Mouse (Mus musculus) left cerebral cortex, postnatal 10 days (tissue): Measurements from ENCODE around the gene Olfr1094. TPM values are rescaled to one million over a fixed set of nuclear protein-coding genes. Genes with fewer than 3 reads are reported as not detected.

ENCODE experiments used
- DNase-seq, 2 experiments: peaks; one replicate each; pipeline ENCODE4 v3.0.0; 2021 to 2022; ENCODE audit warnings: low spot score in 2 of 2, mixed read lengths in 1 of 2; ENCODE audit errors: extremely low spot score in 1 of 2
- intact Hi-C: fragments of 180-260 bp; cut with DNase I; formaldehyde crosslinking; loops from one replicate; pipeline ENCODE4 v1.15.1; 2025
- total RNA-seq, 2 experiments: library from RNA; stranded (reverse); gene quantifications; 2 replicates each; pipeline ENCODE4 v1.2.3; 2021

Gene Olfr1094
- not detected for total RNA-seq

- DNase-seq: no peak
- intact Hi-C loops: no loop called here
These were observed at the start of gene Olfr1094 for GRCm38 (mm10) chr2:86824363-86824762. Gene Olfr1094 (plus strand): TSS chr2:86824663.

- intact Hi-C loops: no loop called here
- no peak for DNase-seq
These were observed 42.3 kb upstream of the Olfr1094 start, which contains the start of gene Olfr1093 for GRCm38 (mm10) chr2:86782179-86782578. Gene Olfr1093 (plus strand): TSS chr2:86782479.

- no peak for DNase-seq
- intact Hi-C loops: no loop called here
These were observed 14.5 kb upstream of the Olfr1094 start, which contains the start of gene Olfr141 for GRCm38 (mm10) chr2:86809918-86810317. Gene Olfr141 (minus strand): TSS chr2:86810018.

- intact Hi-C loops: no loop called here
- DNase-seq: no peak
These were observed 27.1 kb downstream of the Olfr1094 start, which contains the start of gene Olfr1095 for GRCm38 (mm10) chr2:86851596-86851995. Gene Olfr1095 (minus strand): TSS chr2:86851696.

- DNase-seq: no peak
- intact Hi-C loops: no loop called here
These were observed 50.2 kb downstream of the Olfr1094 start, which contains the start of gene Gm13723 for GRCm38 (mm10) chr2:86874702-86875101. Gene Gm13723 (minus strand): TSS chr2:86874802.

Other genes starting within 250 kb of the Olfr1094 start
- not detected for gene Olfr1082, start 225.7 kb upstream of the Olfr1094 start, total RNA-seq
- not detected for gene Olfr1084, start 184.9 kb upstream of the Olfr1094 start, total RNA-seq
- not detected for gene Olfr1085, start 162.6 kb upstream of the Olfr1094 start, total RNA-seq
- not detected for gene Olfr1086, start 144.6 kb upstream of the Olfr1094 start, total RNA-seq
- gene Olfr1087, start 126.3 kb upstream of the Olfr1094 start, total RNA-seq: not detected
- gene Olfr1089, start 91.0 kb upstream of the Olfr1094 start, total RNA-seq: not detected
- gene Olfr1090, start 65.7 kb upstream of the Olfr1094 start, total RNA-seq: not detected
- not detected for gene Olfr1093, start 42.2 kb upstream of the Olfr1094 start, total RNA-seq
- not detected for gene Olfr141, start 14.6 kb upstream of the Olfr1094 start, total RNA-seq
- gene Olfr1095, start 27.0 kb downstream of the Olfr1094 start, total RNA-seq: not detected
- gene Gm13723, start 50.1 kb downstream of the Olfr1094 start, total RNA-seq: not detected
- not detected for gene Olfr1097, start 67.6 kb downstream of the Olfr1094 start, total RNA-seq
- gene Olfr1098, start 99.9 kb downstream of the Olfr1094 start, total RNA-seq: not detected
- gene Olfr1099, start 136.0 kb downstream of the Olfr1094 start, total RNA-seq: not detected
- not detected for gene Olfr1100, start 155.3 kb downstream of the Olfr1094 start, total RNA-seq
- gene Olfr1101, start 166.6 kb downstream of the Olfr1094 start, total RNA-seq: not detected
- not detected for gene Olfr1102, start 173.7 kb downstream of the Olfr1094 start, total RNA-seq
- gene Olfr1104, start 202.4 kb downstream of the Olfr1094 start, total RNA-seq: not detected
- gene Olfr1105, start 211.9 kb downstream of the Olfr1094 start, total RNA-seq: not detected
- gene Olfr1106, start 227.6 kb downstream of the Olfr1094 start, total RNA-seq: not detected